Mouse (Mus musculus) liver, adult 2 months (tissue): ENCODE measurements around the gene Slc15a2.

ENCODE experiments used
- CTCF ChIP-seq: fragments of 200-500 bp; IDR thresholded peaks from 2 replicates; pipeline ENCODE4 v1.5.1; 2011; ENCODE audit warnings: low read depth, low read length, control low read depth
- POLR2A ChIP-seq: fragments of 200-500 bp; IDR thresholded peaks from 2 replicates; pipeline ENCODE4 v1.6.1; 2011; ENCODE audit warnings: low read length, control low read depth; ENCODE audit not compliant: insufficient read depth; ENCODE audit errors: extremely low read depth

GRCm38 (mm10) chr16:36718637-36719036 is 66.1 kb downstream of the Slc15a2 start:
- no peak for TF ChIP-seq CTCF
- TF ChIP-seq POLR2A: no peak
